Mouse (Mus musculus) stomach, postnatal 0 days (tissue): ENCODE measurements around the gene Nfkb1.

Experiments used
- CTCF ChIP-seq: IDR thresholded peaks from 2 replicates; pipeline ENCODE4 v1.5.1; 2016; ENCODE audit warnings: antibody characterized with exemption, low read depth, mild to moderate bottlenecking, moderate library complexity
- EP300 ChIP-seq: optimal IDR thresholded peaks from 2 replicates; pipeline ENCODE3; 2016; ENCODE audit warnings: antibody characterized with exemption

DNA sequence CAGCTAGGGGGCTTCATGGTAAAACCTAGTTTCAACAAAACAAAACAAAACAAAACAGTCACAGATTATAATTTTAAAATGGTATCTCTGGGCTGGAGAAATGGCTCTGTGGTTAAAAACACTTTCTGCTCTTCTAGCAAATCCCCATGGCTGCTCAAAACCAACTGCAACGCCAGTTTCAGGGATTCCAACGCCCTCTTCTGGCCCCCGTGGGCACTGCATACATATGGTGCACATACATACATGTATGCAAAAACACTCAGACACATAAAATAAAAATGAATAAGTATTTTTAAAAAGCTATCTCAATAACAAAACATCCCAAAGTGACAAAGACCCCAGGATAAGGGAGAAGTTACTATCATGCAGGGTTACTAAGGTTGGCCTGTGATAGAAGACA is 46.4 kb downstream of the Nfkb1 start:
- TF ChIP-seq CTCF (0 out of 2 replicates have a peak, but pooled peaks have one; percentile 5), EP300 (no peak)
